Mouse (Mus musculus): Measurements from ENCODE around the gene Nr2f6. TPM values are rescaled to one million over a fixed set of nuclear protein-coding genes. Genes with fewer than 3 reads are reported as not detected.

Gene Nr2f6
- 10 to 100 TPM; 23.2 to 29.7 TPM for total RNA-seq (2021)
- long read RNA-seq, experiment 1, transcript Nr2f6-201 (4 exons, 2,218 nt): major isoform, 150 of 182 reads
- long read RNA-seq, experiment 1, partial matches to known transcripts: 4 of 182 reads
- long read RNA-seq, experiment 1, other reads (novel, unspliced or antisense): 28 of 182 reads
- long read RNA-seq, experiment 2, transcript Nr2f6-201 (4 exons, 2,218 nt): major isoform, 116 of 156 reads
- long read RNA-seq, experiment 2, partial matches to known transcripts: 4 of 156 reads
- long read RNA-seq, experiment 2, other reads (novel, unspliced or antisense): 36 of 156 reads

GRCm38 (mm10) chr8:71381421-71381970, at the start of gene Nr2f6:
Gene Nr2f6, minus strand, starts transcription at chr8:71381960.
- peak; percentile 77 for DNase-seq

GRCm38 (mm10) chr8:71422121-71422520, 40.4 kb upstream of the Nr2f6 start:
- DNase-seq: no peak

- DNase-seq: no peak
Measured at GRCm38 (mm10) chr8:71411535-71412273, 29.9 kb upstream of the Nr2f6 start.

- DNase-seq: no peak
Measured at GRCm38 (mm10) chr8:71408231-71408630, 26.5 kb upstream of the Nr2f6 start.

GRCm38 (mm10) chr8:71407441-71407840, 25.7 kb upstream of the Nr2f6 start:
- no peak for DNase-seq

- DNase-seq: peak; percentile 67
Measured at GRCm38 (mm10) chr8:71406099-71407015, 24.6 kb upstream of the Nr2f6 start.

- peak; percentile 96 for DNase-seq
Measured at GRCm38 (mm10) chr8:71405401-71406098, 23.8 kb upstream of the Nr2f6 start, which contains the start of gene Ankle1. Gene Ankle1, plus strand, starts transcription at chr8:71406010.

- no peak for DNase-seq
Measured at GRCm38 (mm10) chr8:71404951-71405351, 23.2 kb upstream of the Nr2f6 start.

- no peak for DNase-seq
Measured at GRCm38 (mm10) chr8:71404011-71404410, 22.3 kb upstream of the Nr2f6 start.

GRCm38 (mm10) chr8:71403107-71403885, 21.5 kb upstream of the Nr2f6 start:
- DNase-seq: no peak

GRCm38 (mm10) chr8:71402446-71402964, 20.7 kb upstream of the Nr2f6 start:
- no peak for DNase-seq

GRCm38 (mm10) chr8:71401454-71401853, 19.7 kb upstream of the Nr2f6 start:
- no peak for DNase-seq

- DNase-seq: no peak
Measured at GRCm38 (mm10) chr8:71400826-71401225, 19.1 kb upstream of the Nr2f6 start.

- no peak for DNase-seq
Measured at GRCm38 (mm10) chr8:71397701-71398100, 15.9 kb upstream of the Nr2f6 start.

- DNase-seq: peak; percentile 83
Measured at GRCm38 (mm10) chr8:71396639-71397305, 15.0 kb upstream of the Nr2f6 start, which contains the start of gene Babam1. Gene Babam1, plus strand, starts transcription at chr8:71396861.

- DNase-seq: peak; percentile 8
Measured at GRCm38 (mm10) chr8:71395629-71396028, 13.9 kb upstream of the Nr2f6 start, which contains the start of gene Ushbp1. Gene Ushbp1, minus strand, starts transcription at chr8:71395802.

- DNase-seq: no peak
Measured at GRCm38 (mm10) chr8:71395071-71395470, 13.3 kb upstream of the Nr2f6 start.

GRCm38 (mm10) chr8:71394481-71394880, 12.7 kb upstream of the Nr2f6 start:
- DNase-seq: no peak

- DNase-seq: no peak
Measured at GRCm38 (mm10) chr8:71392871-71393270, 11.1 kb upstream of the Nr2f6 start.

- DNase-seq: no peak
Measured at GRCm38 (mm10) chr8:71392391-71392790, 10.6 kb upstream of the Nr2f6 start.
